Mouse (Mus musculus) right cerebral cortex, postnatal 4 days (tissue): Measurements from ENCODE around the gene Ip6k1.

Experiments
- DNase-seq: peaks from one replicate; pipeline ENCODE4 v3.0.0-alpha.2; 2022

The Ip6k1 gene

GRCm38 (mm10) chr9:108001922-108002770 lies at the start of gene Ip6k1:
Ip6k1 (plus strand) TSS chr9:108002501.
- peak; percentile 100 for DNase-seq

GRCm38 (mm10) chr9:107955613-107956289 lies 46.5 kb upstream of the Ip6k1 start:
- DNase-seq: no peak

GRCm38 (mm10) chr9:107957141-107957540 lies 45.2 kb upstream of the Ip6k1 start:
- no peak for DNase-seq

GRCm38 (mm10) chr9:107959896-107960295 lies 42.4 kb upstream of the Ip6k1 start:
- DNase-seq: no peak

GRCm38 (mm10) chr9:107960928-107961327 lies 41.4 kb upstream of the Ip6k1 start:
- no peak for DNase-seq

GRCm38 (mm10) chr9:107961351-107961762 lies 40.9 kb upstream of the Ip6k1 start:
- DNase-seq: peak; percentile 64

GRCm38 (mm10) chr9:107961881-107962280 lies 40.4 kb upstream of the Ip6k1 start:
- peak; percentile 63 for DNase-seq

- DNase-seq: no peak
Measured at GRCm38 (mm10) chr9:107962916-107963315, 39.4 kb upstream of the Ip6k1 start.

- peak; percentile 91 for DNase-seq
Measured at GRCm38 (mm10) chr9:107963700-107964099, 38.6 kb upstream of the Ip6k1 start.

- DNase-seq: no peak
Measured at GRCm38 (mm10) chr9:107964681-107965080, 37.6 kb upstream of the Ip6k1 start.

- no peak for DNase-seq
Measured at GRCm38 (mm10) chr9:107966676-107967075, 35.6 kb upstream of the Ip6k1 start.

GRCm38 (mm10) chr9:107967437-107967836 lies 34.9 kb upstream of the Ip6k1 start:
- no peak for DNase-seq

- no peak for DNase-seq
Measured at GRCm38 (mm10) chr9:107968531-107968930, 33.8 kb upstream of the Ip6k1 start.

- no peak for DNase-seq
Measured at GRCm38 (mm10) chr9:107970311-107970710, 32.0 kb upstream of the Ip6k1 start.

- no peak for DNase-seq
Measured at GRCm38 (mm10) chr9:107971690-107972541, 30.4 kb upstream of the Ip6k1 start.

- no peak for DNase-seq
Measured at GRCm38 (mm10) chr9:107974491-107975171, 27.7 kb upstream of the Ip6k1 start.

GRCm38 (mm10) chr9:107975399-107976386 lies 26.6 kb upstream of the Ip6k1 start, which contains the start of gene Uba7:
Uba7 (plus strand) TSS chr9:107975505.
- DNase-seq: no peak

- DNase-seq: no peak
Measured at GRCm38 (mm10) chr9:107978815-107979214, 23.5 kb upstream of the Ip6k1 start.

- no peak for DNase-seq
Measured at GRCm38 (mm10) chr9:107981684-107982605, 20.4 kb upstream of the Ip6k1 start.
